Mouse (Mus musculus) stomach, embryonic 15.5 days (tissue): Measurements from ENCODE around the gene Zfp184. TPM values are rescaled to one million over a fixed set of nuclear protein-coding genes. Genes with fewer than 3 reads are reported as not detected.
"Not testable (repeated sequence)": the region's sequence is repeated elsewhere in the genome, so short reads cannot be mapped to it uniquely, and the experiment has no call there.

Experiments
- ATAC-seq: fragments of 200-750 bp; cut with Nextera tagmentation; 2 replicates; pipeline ENCODE4 v1.8.0; 2017; ENCODE audit warnings: low read depth, moderate number of reproducible peaks, moderate TSS enrichment; ENCODE audit not compliant: insufficient read depth, low FRiP score
- H3K27ac ChIP-seq: fragments of 300-500 bp; sonication (generic); 2 replicates; pipeline ENCODE4 v1.5.1; 2015; ENCODE audit warnings: mild to moderate bottlenecking, inconsistent platforms
- H3K27me3 ChIP-seq: fragments of 300-500 bp; sonication (generic); replicated peaks from 2 replicates; pipeline ENCODE4 v1.6.1; 2015; ENCODE audit warnings: inconsistent platforms
- H3K36me3 ChIP-seq: fragments of 300-500 bp; sonication (generic); 2 replicates; pipeline ENCODE4 v1.6.1; 2015; ENCODE audit warnings: inconsistent platforms
- H3K4me1 ChIP-seq: fragments of 300-500 bp; sonication (generic); 2 replicates; pipeline ENCODE4 v1.6.1; 2015; ENCODE audit warnings: inconsistent platforms
- H3K4me2 ChIP-seq: fragments of 300-500 bp; sonication (generic); 2 replicates; pipeline ENCODE4 v1.6.1; 2015; ENCODE audit warnings: mild to moderate bottlenecking, inconsistent platforms
- H3K4me3 ChIP-seq: fragments of 300-500 bp; sonication (generic); replicated peaks from 2 replicates; pipeline ENCODE4 v1.5.1; 2015; ENCODE audit warnings: inconsistent platforms
- H3K9ac ChIP-seq: fragments of 300-500 bp; sonication (generic); 2 replicates; pipeline ENCODE4 v1.6.1; 2015; ENCODE audit warnings: inconsistent platforms
- H3K9me3 ChIP-seq: fragments of 300-500 bp; sonication (generic); 2 replicates; pipeline ENCODE4 v1.6.1; 2016; ENCODE audit warnings: inconsistent platforms
- WGBS: fragments of 180-500 bp; shearing (Covaris S2); methylation state at CpG from one replicate; pipeline ENCODE4 v1.1.7; 2015; 5-methylcytosine and 5-hydroxymethylcytosine counted together
- polyA plus RNA-seq: library from polyadenylated mRNA; unstranded; fragments of >200 nt; fragmentation: Nextera tagmentation; extraction: Ambion mirVana; gene quantifications from 2 replicates; pipeline ENCODE4 v1.2.1, GENCODE M21; 2015

The Zfp184 gene
- polyA plus RNA-seq, result 7.8 and 8.5 TPM in 2 replicates

GRCm38 (mm10) chr13:21944926-21945740, at the start of gene Zfp184:
Gene Zfp184, plus strand, starts transcription at chr13:21945094.
- Histone ChIP-seq H3K4me3 (peak within 1 kb of the TSS; percentile 68), H3K4me2 (peak within 1 kb of the TSS; percentile 78), H3K9ac (peak within 1 kb of the TSS; percentile 76), H3K4me1 (no peaks in the 10 kb centered on the region), H3K9me3 (no peaks in the 10 kb centered on the region), H3K36me3 (no peaks in the 10 kb centered on the region), H3K27me3 (no peaks in the 10 kb centered on the region), H3K27ac (peak within 1 kb of the TSS; percentile 82)
- 0% methylated on average over 50 of the region's 50 CpGs for WGBS
- ATAC-seq, result peak; percentile 90

GRCm38 (mm10) chr13:21896549-21897244, 48.2 kb upstream of the Zfp184 start:
- peak; percentile 60; the same call in 1 of the 2 replicates for ATAC-seq
- no peaks in the 10 kb centered on the region for H3K9me3 ChIP-seq
- H3K27ac ChIP-seq, result no peak overlapping the region
- H3K4me2 ChIP-seq, result peak overlapping the region; percentile 65
- no peaks in the 10 kb centered on the region for H3K36me3 ChIP-seq
- H3K9ac ChIP-seq, result no peak overlapping the region
- 9% methylated on average over 24 of the region's 24 CpGs for WGBS
- H3K4me3 ChIP-seq, result peak overlapping the region; percentile 41
- H3K27me3 ChIP-seq, result no peaks in the 10 kb centered on the region
- H3K4me1 ChIP-seq, result peaks cover 2% of the 10 kb centered on the region; the same call in 1 of the 2 replicates

- WGBS, result 3% methylated on average over 11 of the region's 11 CpGs
- no peak for ATAC-seq
These were observed 47.7 kb upstream of the Zfp184 start for GRCm38 (mm10) chr13:21897245-21897634.

GRCm38 (mm10) chr13:21900870-21901565, 43.9 kb upstream of the Zfp184 start:
- not testable (repeated sequence) for ATAC-seq, H3K9ac ChIP-seq, H3K9me3 ChIP-seq, H3K27me3 ChIP-seq, H3K27ac ChIP-seq, H3K4me3 ChIP-seq, H3K4me2 ChIP-seq, H3K4me1 ChIP-seq, H3K36me3 ChIP-seq
- 87% methylated on average over 9 of the region's 9 CpGs for WGBS

More at GRCm38 (mm10) chr13:21897245-21897634, 47.7 kb upstream of the Zfp184 start:
- Histone ChIP-seq H3K4me1 (peaks cover 2% of the 10 kb centered on the region; the same call in 1 of the 2 replicates), H3K9ac (no peak overlapping the region), H3K27me3 (no peaks in the 10 kb centered on the region), H3K4me3 (peak overlapping the region; percentile 41), H3K4me2 (peak overlapping the region; percentile 65), H3K9me3 (no peaks in the 10 kb centered on the region), H3K36me3 (no peaks in the 10 kb centered on the region), H3K27ac (no peak overlapping the region)

- no peak overlapping the region for H3K9ac ChIP-seq
- no peak for ATAC-seq
- H3K36me3 ChIP-seq, result no peaks in the 10 kb centered on the region
- H3K27ac ChIP-seq, result no peak overlapping the region
- no peak overlapping the region for H3K4me3 ChIP-seq
- 0 out of 2 replicates have a peak, but pooled peaks cover 3% of the 10 kb centered on the region for H3K4me1 ChIP-seq
- H3K9me3 ChIP-seq, result no peaks in the 10 kb centered on the region
- no peaks in the 10 kb centered on the region for H3K27me3 ChIP-seq
- 30% methylated on average over 3 of the region's 3 CpGs for WGBS
- no peak overlapping the region for H3K4me2 ChIP-seq
These were observed 41.4 kb upstream of the Zfp184 start for GRCm38 (mm10) chr13:21903500-21903899.

GRCm38 (mm10) chr13:21904090-21904489, 40.8 kb upstream of the Zfp184 start:
- WGBS, result 71% methylated on average over 4 of the region's 4 CpGs
- not testable (repeated sequence) for H3K27ac ChIP-seq, ATAC-seq, H3K27me3 ChIP-seq, H3K4me1 ChIP-seq, H3K36me3 ChIP-seq, H3K9ac ChIP-seq, H3K9me3 ChIP-seq, H3K4me3 ChIP-seq, H3K4me2 ChIP-seq

- no peak for ATAC-seq
- H3K4me3 ChIP-seq, result no peak overlapping the region
- WGBS, result 64% methylated on average over 7 of the region's 7 CpGs
- H3K36me3 ChIP-seq, result no peaks in the 10 kb centered on the region
- H3K9ac ChIP-seq, result no peak overlapping the region
- H3K27ac ChIP-seq, result no peak overlapping the region
- no peak overlapping the region for H3K4me2 ChIP-seq
- H3K4me1 ChIP-seq, result 0 out of 2 replicates have a peak, but pooled peaks cover 3% of the 10 kb centered on the region
- no peaks in the 10 kb centered on the region for H3K27me3 ChIP-seq
- no peaks in the 10 kb centered on the region for H3K9me3 ChIP-seq
These were observed 38.6 kb upstream of the Zfp184 start for GRCm38 (mm10) chr13:21906301-21906700.

GRCm38 (mm10) chr13:21906946-21907806, 37.7 kb upstream of the Zfp184 start:
- no peaks in the 10 kb centered on the region for H3K9me3 ChIP-seq
- H3K27me3 ChIP-seq, result no peaks in the 10 kb centered on the region
- 37% methylated on average over 22 of the region's 22 CpGs for WGBS
- H3K9ac ChIP-seq, result no peak overlapping the region
- no peak overlapping the region; the same call in 1 of the 2 replicates for H3K4me3 ChIP-seq
- H3K36me3 ChIP-seq, result no peaks in the 10 kb centered on the region
- ATAC-seq, result no peak
- H3K4me2 ChIP-seq, result peak overlapping the region; percentile 33
- 0 out of 2 replicates have a peak, but pooled peaks cover 3% of the 10 kb centered on the region for H3K4me1 ChIP-seq
- H3K27ac ChIP-seq, result no peak overlapping the region

GRCm38 (mm10) chr13:21907807-21908155, 37.1 kb upstream of the Zfp184 start:
- H3K9ac ChIP-seq, H3K36me3 ChIP-seq, H3K27ac ChIP-seq, H3K4me3 ChIP-seq, ATAC-seq, H3K9me3 ChIP-seq, H3K4me1 ChIP-seq, H3K27me3 ChIP-seq: not testable (repeated sequence)
- WGBS, result 43% methylated on average over 6 of the region's 6 CpGs
- peak overlapping the region; percentile 33 for H3K4me2 ChIP-seq

GRCm38 (mm10) chr13:21910735-21911134, 34.2 kb upstream of the Zfp184 start:
- H3K9me3 ChIP-seq, result no peaks in the 10 kb centered on the region
- H3K27ac ChIP-seq, result no peak overlapping the region
- H3K4me1 ChIP-seq, result no peaks in the 10 kb centered on the region
- 0 out of 2 replicates have a peak, but pooled peaks cover 5% of the 10 kb centered on the region for H3K27me3 ChIP-seq
- peak overlapping the region; percentile 19 for H3K4me3 ChIP-seq
- no peak overlapping the region for H3K9ac ChIP-seq
- H3K36me3 ChIP-seq, result no peaks in the 10 kb centered on the region
- WGBS, result 22% methylated on average over 7 of the region's 7 CpGs
- ATAC-seq, result no peak
- peak overlapping the region; percentile 31; the same call in 1 of the 2 replicates for H3K4me2 ChIP-seq

GRCm38 (mm10) chr13:21911147-21911546, 33.7 kb upstream of the Zfp184 start:
- Histone ChIP-seq H3K4me3 (peak overlapping the region; percentile 19), H3K9ac (no peak overlapping the region), H3K9me3 (no peaks in the 10 kb centered on the region), H3K27ac (no peak overlapping the region), H3K27me3 (0 out of 2 replicates have a peak, but pooled peaks cover 10% of the 10 kb centered on the region), H3K4me1 (no peaks in the 10 kb centered on the region), H3K36me3 (no peaks in the 10 kb centered on the region), H3K4me2 (peak overlapping the region; percentile 31; the same call in 1 of the 2 replicates)
- ATAC-seq, result no peak
- 12% methylated on average over 17 of the region's 17 CpGs for WGBS
